Mouse (Mus musculus) megakaryocyte, embryonic 14.5 days (primary cell): ENCODE measurements around the gene Sorbs2.

Experiments used
- FLI1 ChIP-seq: IDR thresholded peaks from 2 replicates; pipeline ENCODE4 v1.6.1; 2012; ENCODE audit warnings: low read length, inconsistent platforms, mixed read lengths
- GATA1 ChIP-seq: IDR thresholded peaks from 3 replicates; pipeline ENCODE4 v1.6.1; 2012; ENCODE audit warnings: mixed read lengths, low read length, inconsistent platforms, borderline replicate concordance

DNA sequence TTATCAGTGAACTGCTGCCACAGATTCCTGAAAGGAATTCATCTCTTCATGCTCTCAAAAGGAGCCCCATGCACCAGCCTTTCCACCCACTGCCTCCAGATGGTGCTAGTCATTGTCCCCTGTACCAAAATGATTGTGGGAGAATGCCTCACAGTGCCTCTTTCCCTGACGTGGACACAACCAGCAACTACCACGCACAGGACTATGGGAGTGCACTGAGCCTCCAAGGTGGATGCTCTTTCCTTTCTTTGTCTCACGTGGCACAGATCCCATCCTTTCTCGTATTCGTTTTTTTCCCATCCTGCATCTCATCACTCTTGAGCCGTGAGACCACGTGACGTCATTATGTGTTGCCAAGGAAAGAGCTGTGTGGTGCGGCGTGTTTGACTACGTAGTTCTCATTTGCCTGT is 288.7 kb downstream of the Sorbs2 start:
- TF ChIP-seq FLI1: no peak
- TF ChIP-seq GATA1: no peak
